Mouse (Mus musculus): Measurements from ENCODE around the gene Ccdc89.

- no peak for TF ChIP-seq EP300 (IDR thresholded peaks at IDR 0.05; ENCODE audit: low read depth)
- peak; percentile 75 for TF ChIP-seq CTCF (IDR thresholded peaks at IDR 0.05; ENCODE audit: low read depth)
Measured at GRCm38 (mm10) chr7:90409934-90410333, 16.4 kb upstream of the Ccdc89 start.

Data from liver, embryonic 14.5 days (tissue).